Mouse (Mus musculus) adrenal gland, postnatal 10 days (tissue): ENCODE measurements around the gene Golph3. TPM values are rescaled to one million over a fixed set of nuclear protein-coding genes. Genes with fewer than 3 reads are reported as not detected.
A peak's percentile ranks its signal among the peaks of the same experiment; 100 is the strongest.

ENCODE experiments used
- DNase-seq: peaks from one replicate; pipeline ENCODE4 v3.0.0; 2021; ENCODE audit warnings: mixed read lengths
- total RNA-seq, 2 experiments: library from RNA; stranded (reverse); gene quantifications; 2 replicates each; pipeline ENCODE4 v1.2.3; 2021

Golph3 gene
- total RNA-seq, 2 experiments from 2014 or later = 97.6 to 110 TPM

- no peak for DNase-seq
Observed at GRCm38 (mm10) chr15:12317290-12317689, 4.0 kb upstream of the Golph3 start.

- no peak for DNase-seq
Observed at GRCm38 (mm10) chr15:12318451-12318850, 2.8 kb upstream of the Golph3 start.

- no peak for DNase-seq
Observed at GRCm38 (mm10) chr15:12319889-12320288, 1.4 kb upstream of the Golph3 start.

- no peak for DNase-seq
Observed at GRCm38 (mm10) chr15:12320441-12321090, 684 bp upstream of the Golph3 start.

GRCm38 (mm10) chr15:12321788-12322621 is 755 bp downstream of the Golph3 start, which contains the start of gene 1810049J17Rik:
Gene 1810049J17Rik, minus strand, starts transcription at chr15:12321899.
- peak; percentile 71 for DNase-seq

- no peak for DNase-seq
Observed at GRCm38 (mm10) chr15:12322676-12323402, 1.6 kb downstream of the Golph3 start.

- DNase-seq = no peak
Observed at GRCm38 (mm10) chr15:12324326-12324725, 3.1 kb downstream of the Golph3 start.

GRCm38 (mm10) chr15:12330389-12330788 is 9.1 kb downstream of the Golph3 start:
- no peak for DNase-seq

- no peak for DNase-seq
Observed at GRCm38 (mm10) chr15:12330892-12331291, 9.6 kb downstream of the Golph3 start.

- no peak for DNase-seq
Observed at GRCm38 (mm10) chr15:12331300-12331699, 10.1 kb downstream of the Golph3 start.

GRCm38 (mm10) chr15:12334381-12334780 is 13.1 kb downstream of the Golph3 start:
- DNase-seq = no peak

- no peak for DNase-seq
Observed at GRCm38 (mm10) chr15:12337030-12337778, 16.0 kb downstream of the Golph3 start.

GRCm38 (mm10) chr15:12337779-12338137 is 16.5 kb downstream of the Golph3 start:
- DNase-seq = no peak

- DNase-seq = no peak
Observed at GRCm38 (mm10) chr15:12340536-12341400, 19.5 kb downstream of the Golph3 start.

GRCm38 (mm10) chr15:12341401-12341758 is 20.1 kb downstream of the Golph3 start:
- no peak for DNase-seq

GRCm38 (mm10) chr15:12346916-12347315 is 25.7 kb downstream of the Golph3 start:
- DNase-seq = no peak

- no peak for DNase-seq
Observed at GRCm38 (mm10) chr15:12348950-12349349, 27.7 kb downstream of the Golph3 start.

- DNase-seq = no peak
Observed at GRCm38 (mm10) chr15:12349840-12350239, 28.6 kb downstream of the Golph3 start.

GRCm38 (mm10) chr15:12351470-12351869 is 30.2 kb downstream of the Golph3 start:
- no peak for DNase-seq

GRCm38 (mm10) chr15:12354281-12354810 is 33.1 kb downstream of the Golph3 start:
- DNase-seq = no peak

- no peak for DNase-seq
Observed at GRCm38 (mm10) chr15:12355261-12355660, 34.0 kb downstream of the Golph3 start.
